Mouse (Mus musculus) megakaryocyte, embryonic 14.5 days (primary cell): ENCODE measurements around the gene Rgs14. TPM values are rescaled to one million over a fixed set of nuclear protein-coding genes. Genes with fewer than 3 reads are reported as not detected.

Experiments
- H3K27me3 ChIP-seq: replicated peaks from 2 replicates; pipeline ENCODE3; 2012; ENCODE audit warnings: inconsistent platforms
- H3K36me3 ChIP-seq: replicated peaks from 2 replicates; pipeline ENCODE3; 2012; ENCODE audit warnings: low read length, inconsistent platforms, mixed read lengths
- H3K4me1 ChIP-seq: 2 replicates; pipeline ENCODE4 v1.6.1; 2012; ENCODE audit warnings: inconsistent platforms
- H3K4me3 ChIP-seq: replicated peaks from 2 replicates; pipeline ENCODE3; 2012; ENCODE audit warnings: moderate library complexity, mild to moderate bottlenecking, inconsistent platforms
- H3K9me3 ChIP-seq: 2 replicates; pipeline ENCODE4 v1.6.1; 2012; ENCODE audit warnings: inconsistent platforms
- FLI1 ChIP-seq: IDR thresholded peaks from 2 replicates; pipeline ENCODE4 v1.6.1; 2012; ENCODE audit warnings: low read length, inconsistent platforms, mixed read lengths
- GATA1 ChIP-seq: IDR thresholded peaks from 3 replicates; pipeline ENCODE4 v1.6.1; 2012; ENCODE audit warnings: mixed read lengths, low read length, inconsistent platforms, borderline replicate concordance
- polyA plus RNA-seq: library from polyadenylated mRNA; stranded (reverse); fragments of >175 nt; gene quantifications from 2 replicates; pipeline ENCODE4 v1.2.3, GENCODE M21; 2012; ENCODE audit warnings: low replicate concordance; ENCODE audit not compliant: insufficient read depth

Gene Rgs14
- polyA plus RNA-seq, 1 experiment, result 8.4 TPM

- Histone ChIP-seq H3K4me1 (peaks cover 45% of the 10 kb centered on the region), H3K36me3 (no peaks in the 10 kb centered on the region), H3K9me3 (peaks cover 14% of the 10 kb centered on the region), H3K4me3 (peak within 1 kb of the TSS; percentile 47), H3K27me3 (peaks cover 75% of the 10 kb centered on the region)
- TF ChIP-seq GATA1, result no peak
- TF ChIP-seq FLI1, result no peak
Observed at GRCm38 (mm10) chr13:55414743-55415380, 45.3 kb downstream of the Rgs14 start, which contains the start of gene Pfn3. Gene Pfn3, minus strand, starts transcription at chr13:55415232.

GRCm38 (mm10) chr13:55418004-55418403, 48.5 kb downstream of the Rgs14 start:
- peak overlapping the region; percentile 79 for H3K4me3 ChIP-seq
- H3K4me1 ChIP-seq, result peaks cover 57% of the 10 kb centered on the region
- TF ChIP-seq FLI1 (no peak), GATA1 (no peak)
- peaks cover 18% of the 10 kb centered on the region for H3K9me3 ChIP-seq
- no peaks in the 10 kb centered on the region for H3K36me3 ChIP-seq
- peaks cover 78% of the 10 kb centered on the region for H3K27me3 ChIP-seq

- Histone ChIP-seq H3K27me3 (peaks cover 78% of the 10 kb centered on the region), H3K4me1 (peaks cover 49% of the 10 kb centered on the region)
Observed at GRCm38 (mm10) chr13:55419142-55419541, 49.6 kb downstream of the Rgs14 start.

GRCm38 (mm10) chr13:55420018-55420932, 50.7 kb downstream of the Rgs14 start:
- TF ChIP-seq GATA1 (no peak), FLI1 (no peak)
- Histone ChIP-seq H3K27me3 (peaks cover 69% of the 10 kb centered on the region), H3K4me1 (peaks cover 40% of the 10 kb centered on the region), H3K9me3 (peaks cover 11% of the 10 kb centered on the region), H3K36me3 (no peaks in the 10 kb centered on the region), H3K4me3 (peak overlapping the region; percentile 70)

More at GRCm38 (mm10) chr13:55419142-55419541, 49.6 kb downstream of the Rgs14 start:
- no peaks in the 10 kb centered on the region for H3K36me3 ChIP-seq
- peaks cover 18% of the 10 kb centered on the region for H3K9me3 ChIP-seq
- H3K4me3 ChIP-seq, result no peak overlapping the region
- TF ChIP-seq GATA1 (no peak), FLI1 (no peak)

GRCm38 (mm10) chr13:55420933-55421800, 51.6 kb downstream of the Rgs14 start:
- Histone ChIP-seq H3K36me3 (no peaks in the 10 kb centered on the region), H3K4me1 (peaks cover 40% of the 10 kb centered on the region), H3K27me3 (peaks cover 74% of the 10 kb centered on the region), H3K4me3 (peak overlapping the region; percentile 87), H3K9me3 (peaks cover 11% of the 10 kb centered on the region)
- TF ChIP-seq GATA1, result no peak
- no peak for TF ChIP-seq FLI1

- H3K9me3 ChIP-seq, result peaks cover 3% of the 10 kb centered on the region; the same call in 1 of the 2 replicates
- TF ChIP-seq FLI1 (no peak), GATA1 (no peak)
Observed at GRCm38 (mm10) chr13:55426613-55427012, 57.1 kb downstream of the Rgs14 start, which contains the start of gene F12. Gene F12, minus strand, starts transcription at chr13:55426793.

GRCm38 (mm10) chr13:55429226-55429888, 59.8 kb downstream of the Rgs14 start:
- TF ChIP-seq FLI1 (no peak), GATA1 (no peak)
- peaks cover 3% of the 10 kb centered on the region; the same call in 1 of the 2 replicates for H3K9me3 ChIP-seq
- H3K36me3 ChIP-seq, result no peaks in the 10 kb centered on the region
- peaks cover 22% of the 10 kb centered on the region for H3K27me3 ChIP-seq
- H3K4me3 ChIP-seq, result peak overlapping the region; percentile 84
- H3K4me1 ChIP-seq, result peaks cover 38% of the 10 kb centered on the region

More at GRCm38 (mm10) chr13:55426613-55427012, 57.1 kb downstream of the Rgs14 start, which contains the start of gene F12:
- H3K27me3 ChIP-seq, result peaks cover 43% of the 10 kb centered on the region
- no peaks in the 10 kb centered on the region for H3K36me3 ChIP-seq
- peaks cover 19% of the 10 kb centered on the region for H3K4me1 ChIP-seq
- H3K4me3 ChIP-seq, result no peak within 1 kb of the TSS

- Histone ChIP-seq H3K9me3 (peaks cover 3% of the 10 kb centered on the region; the same call in 1 of the 2 replicates), H3K4me1 (peaks cover 38% of the 10 kb centered on the region), H3K4me3 (no peak overlapping the region), H3K27me3 (peaks cover 19% of the 10 kb centered on the region), H3K36me3 (no peaks in the 10 kb centered on the region)
- TF ChIP-seq FLI1, result no peak
- TF ChIP-seq GATA1, result no peak
Observed at GRCm38 (mm10) chr13:55430566-55430965, 61.0 kb downstream of the Rgs14 start.
